Mouse (Mus musculus): ENCODE results near the gene Shbg.

Gene Shbg

DNA sequence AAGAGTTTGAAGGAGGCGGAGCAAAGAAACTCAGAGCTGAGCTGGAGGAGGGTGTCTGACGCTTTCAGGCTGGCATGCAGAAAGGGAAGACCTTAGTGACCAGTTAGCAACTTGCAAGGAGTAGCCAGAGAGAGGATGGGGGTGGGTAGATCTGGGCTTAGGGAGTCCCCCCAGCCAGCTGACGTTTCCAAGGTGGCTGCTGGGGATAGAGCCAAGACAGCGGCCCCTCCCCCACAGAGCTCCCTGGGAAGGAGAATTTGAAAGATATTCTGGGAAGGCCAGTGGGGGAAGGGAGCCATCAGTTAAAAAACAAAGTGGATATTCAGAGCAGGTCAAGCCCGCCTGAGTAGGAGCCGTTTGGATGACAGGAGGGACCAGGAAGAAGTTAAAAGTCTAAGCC, 17.6 kb downstream of the Shbg start:
- WGBS = 25% methylated on average over 6 of the region's 6 CpGs

- 50% methylated on average over 9 of the region's 9 CpGs for WGBS
Measured at GRCm38 (mm10) chr11:69599436-69599835, 18.3 kb downstream of the Shbg start.

DNA sequence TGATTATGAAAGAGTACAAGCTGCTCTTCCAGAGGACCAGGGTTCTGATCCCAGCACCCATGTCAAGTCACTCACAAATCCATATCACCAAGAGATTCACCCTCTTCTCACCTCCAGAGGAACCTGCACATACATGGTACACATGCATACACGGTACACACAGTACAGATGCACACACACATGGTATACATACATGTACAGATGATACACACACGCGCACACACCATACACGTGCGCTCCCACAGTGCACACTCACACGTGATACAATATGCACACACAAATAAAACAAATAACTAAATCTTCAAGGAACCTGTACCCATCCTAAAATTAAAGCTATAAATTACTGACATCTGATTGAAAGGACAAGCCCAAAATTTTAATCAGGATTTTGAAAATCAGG, 22.9 kb downstream of the Shbg start:
- 95% methylated on average over 6 of the region's 6 CpGs for WGBS

GRCm38 (mm10) chr11:69592799-69593198, 24.9 kb downstream of the Shbg start:
- WGBS = 73% methylated on average over 4 of the region's 4 CpGs

- WGBS = 40% methylated on average over 7 of the region's 7 CpGs
Measured at GRCm38 (mm10) chr11:69591899-69592637, 25.6 kb downstream of the Shbg start.

DNA sequence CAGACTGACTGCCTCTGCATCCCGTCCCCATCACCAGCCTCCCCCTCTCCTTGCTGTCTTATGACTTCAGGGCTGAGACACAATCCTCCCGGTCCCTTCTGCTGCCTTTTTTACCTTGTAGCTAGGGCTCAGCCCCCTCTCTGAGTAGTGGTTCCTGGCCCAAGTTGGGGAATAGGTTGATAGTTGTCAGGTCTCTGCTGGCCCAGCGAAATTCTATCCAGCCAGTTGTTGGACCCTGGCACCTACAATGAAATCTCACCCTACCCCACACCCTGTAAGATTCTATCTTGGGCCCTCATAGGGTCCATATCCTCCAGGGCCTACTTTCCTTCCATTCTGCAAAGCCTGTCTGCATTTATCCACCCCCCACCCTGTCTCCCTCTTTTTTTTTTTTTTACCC, 26.3 kb downstream of the Shbg start:
- WGBS = 82% methylated on average over 3 of the region's 3 CpGs

GRCm38 (mm10) chr11:69590622-69591021, 27.1 kb downstream of the Shbg start:
- WGBS = 90% methylated on average over 8 of the region's 8 CpGs

- 93% methylated on average over 22 of the region's 22 CpGs for WGBS
Measured at GRCm38 (mm10) chr11:69589207-69589834, 28.4 kb downstream of the Shbg start.

DNA sequence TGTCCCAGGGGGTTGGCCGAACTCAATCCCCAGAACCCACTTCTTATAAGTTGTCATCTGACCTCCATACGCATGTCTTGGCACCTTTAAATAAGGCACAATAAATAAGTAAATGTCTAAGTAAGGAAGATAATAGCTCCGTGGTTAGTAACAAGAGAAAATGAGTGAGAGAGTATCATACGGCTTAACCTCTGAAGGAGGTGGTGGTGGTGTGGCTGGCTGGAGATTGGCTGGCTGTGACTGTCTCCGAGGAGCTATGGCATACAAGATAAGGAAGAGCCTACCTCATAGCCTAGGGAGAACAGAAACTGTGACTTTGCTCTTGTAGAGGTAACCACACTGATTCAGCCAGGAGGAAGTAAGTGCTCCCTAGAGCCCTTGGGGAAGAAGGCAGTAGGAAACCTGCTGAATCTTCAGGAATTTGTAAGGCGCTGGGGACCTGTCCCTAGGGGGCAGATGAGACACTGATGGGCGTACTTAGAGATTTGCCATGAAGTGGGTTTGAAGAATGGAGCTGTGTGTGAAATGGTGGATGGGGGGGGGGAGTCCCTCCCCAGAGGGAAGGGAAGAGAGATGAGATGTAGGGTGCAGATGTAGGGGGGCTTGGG, 31.9 kb downstream of the Shbg start:
- WGBS = 81% methylated on average over 7 of the region's 7 CpGs

DNA sequence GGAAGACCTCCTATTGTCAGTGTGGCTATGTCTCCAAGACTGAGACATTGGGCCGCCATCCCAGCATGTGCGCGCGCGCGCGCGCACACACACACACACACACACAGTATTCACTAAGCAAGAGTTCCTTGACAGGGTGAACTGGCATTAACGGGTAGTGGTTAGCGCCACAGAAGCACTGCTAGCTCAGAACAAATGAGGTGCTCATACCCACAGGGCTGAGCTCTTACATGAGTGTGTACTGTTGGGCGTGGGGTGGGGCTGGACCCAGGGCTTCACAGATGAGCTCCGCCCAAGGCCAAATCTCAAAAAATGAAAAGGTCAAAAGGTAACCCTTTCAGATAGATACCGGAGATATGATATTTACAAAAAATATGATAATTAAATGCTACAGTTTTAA, 32.8 kb downstream of the Shbg start:
- 90% methylated on average over 13 of the region's 13 CpGs for WGBS

- WGBS = 81% methylated on average over 7 of the region's 7 CpGs
Measured at GRCm38 (mm10) chr11:69584008-69584407, 33.7 kb downstream of the Shbg start.

DNA sequence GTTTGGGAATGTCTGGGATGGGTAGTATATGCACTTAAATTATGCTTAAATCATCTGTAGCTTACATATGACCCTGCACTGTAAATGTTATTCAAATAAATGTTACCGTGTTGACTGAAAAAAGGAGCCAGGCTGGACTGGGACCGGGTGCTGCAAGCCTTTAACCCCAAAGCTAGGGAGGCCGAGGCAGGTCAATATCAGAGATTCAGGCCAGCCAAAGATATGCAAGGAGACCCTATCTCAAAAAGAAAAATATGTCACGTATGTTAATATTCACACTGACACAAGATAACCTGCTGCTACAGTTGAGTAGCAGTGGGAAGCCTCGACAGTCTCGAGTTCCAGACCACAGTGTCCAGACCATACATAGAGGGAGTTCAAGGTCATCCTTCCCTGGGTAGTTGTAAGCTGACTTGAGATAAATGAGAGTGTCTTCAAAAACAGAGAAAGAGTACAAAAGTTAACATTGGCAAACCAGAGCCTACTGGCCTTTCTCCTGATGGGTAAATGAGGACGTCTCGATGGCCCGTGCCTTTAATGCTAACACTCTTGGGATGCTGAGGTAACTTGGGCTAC, 35.4 kb downstream of the Shbg start:
- 67% methylated on average over 9 of the region's 9 CpGs for WGBS

GRCm38 (mm10) chr11:69581814-69582213, 35.9 kb downstream of the Shbg start:
- 1% methylated on average over 8 of the region's 8 CpGs for WGBS

DNA sequence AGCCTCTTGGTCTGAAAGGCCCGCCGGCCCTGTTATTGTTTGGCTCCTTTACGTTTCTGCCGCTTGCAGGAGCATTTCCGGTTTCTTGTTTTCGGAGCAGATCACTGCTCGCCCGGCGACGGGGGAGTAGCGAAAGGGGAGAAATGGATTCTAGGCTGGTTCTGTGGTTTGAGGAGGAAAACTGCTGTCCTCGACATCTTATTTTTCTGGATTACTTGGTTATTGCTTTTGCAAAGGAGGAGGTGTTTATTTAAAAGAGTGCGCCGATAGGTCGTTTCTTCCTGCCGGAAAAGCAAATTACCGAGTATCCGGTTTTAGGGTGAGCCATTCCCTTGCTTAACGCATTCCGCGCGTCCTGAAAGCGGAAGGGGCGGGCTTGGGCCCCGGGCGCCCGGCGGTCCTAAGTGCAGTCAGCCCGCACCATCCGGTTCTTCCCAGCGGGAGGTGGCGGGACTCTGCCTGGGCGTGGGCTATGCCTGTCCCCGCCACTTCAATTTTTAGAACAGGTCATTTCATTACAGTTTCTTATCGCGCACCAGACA, 36.5 kb downstream of the Shbg start:
- WGBS = under 1% methylated on average over 36 of the region's 36 CpGs

GRCm38 (mm10) chr11:69580572-69581146, 37.0 kb downstream of the Shbg start:
- WGBS = under 1% methylated on average over 25 of the region's 25 CpGs

DNA sequence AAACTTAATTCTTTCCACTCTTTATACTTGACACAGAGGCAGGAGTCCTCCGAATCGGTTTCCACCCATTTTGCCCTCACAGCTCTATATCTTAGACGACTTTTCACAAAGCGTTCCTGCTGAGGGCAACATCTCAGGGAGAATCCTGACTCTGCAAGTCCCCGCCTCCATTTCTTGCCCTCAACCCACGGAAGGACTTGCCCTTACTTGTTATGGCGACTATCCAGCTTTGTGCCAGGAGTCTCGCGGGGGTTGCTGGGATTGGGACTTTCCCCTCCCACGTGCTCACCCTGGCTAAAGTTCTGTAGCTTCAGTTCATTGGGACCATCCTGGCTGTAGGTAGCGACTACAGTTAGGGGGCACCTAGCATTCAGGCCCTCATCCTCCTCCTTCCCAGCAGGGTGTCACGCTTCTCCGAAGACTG, 37.6 kb downstream of the Shbg start, which contains the start of the genes Wrap53 and Trp53:
TSS of gene Wrap53 (minus strand) at position 165 of the 424 bp plus-strand sequence.
TSS of gene Trp53 (plus strand) at position 269 of the 424 bp plus-strand sequence.
- WGBS = 0% methylated on average over 13 of the region's 13 CpGs

GRCm38 (mm10) chr11:69579128-69580017, 38.3 kb downstream of the Shbg start:
- under 1% methylated on average over 39 of the region's 39 CpGs for WGBS

DNA sequence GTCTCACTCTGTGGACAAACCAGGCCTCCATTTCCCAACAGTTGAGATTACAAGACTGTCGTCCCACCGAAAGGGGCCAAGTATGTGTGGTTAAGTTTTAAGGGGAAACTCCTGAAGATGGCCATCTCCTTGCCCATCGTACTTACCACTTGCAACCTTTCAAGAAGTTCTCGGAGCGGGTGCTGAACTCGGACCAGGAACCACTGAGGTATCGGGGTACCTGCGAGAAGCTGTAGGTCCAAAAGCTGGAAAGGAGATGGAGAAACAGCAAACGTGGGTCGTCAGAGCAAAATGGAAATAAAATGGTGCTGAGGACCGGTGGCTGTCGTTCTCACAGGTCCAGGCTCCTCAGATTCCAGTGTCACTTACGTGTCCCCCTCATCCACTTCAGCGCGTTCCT, 39.4 kb downstream of the Shbg start:
- 13% methylated on average over 15 of the region's 15 CpGs for WGBS

DNA sequence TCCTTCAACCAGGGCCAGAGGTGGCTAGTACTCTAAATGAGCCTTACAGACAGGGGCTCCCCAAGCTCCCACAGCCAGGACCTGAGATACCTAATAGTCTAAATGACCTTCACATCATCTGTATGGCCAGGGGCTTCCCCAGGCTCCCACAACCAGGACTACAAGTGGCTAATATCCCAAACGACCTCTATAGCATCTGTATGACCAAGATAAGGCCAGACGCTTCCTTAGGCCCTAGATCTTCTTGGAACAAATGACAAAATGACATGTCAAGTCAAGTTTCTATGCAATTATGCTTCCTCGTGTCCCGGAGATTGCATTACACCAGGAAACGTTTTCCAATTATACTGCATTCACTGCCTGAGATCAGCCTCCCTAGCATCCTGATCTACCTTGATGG, 41.4 kb downstream of the Shbg start:
- 74% methylated on average over 5 of the region's 5 CpGs for WGBS

GRCm38 (mm10) chr11:69575220-69575619, 42.5 kb downstream of the Shbg start:
- WGBS = 50% methylated on average over 3 of the region's 3 CpGs

- WGBS = 62% methylated on average over 8 of the region's 8 CpGs
Measured at GRCm38 (mm10) chr11:69565131-69565530, 52.6 kb downstream of the Shbg start.

All from cerebral cortex, adult 2 months (tissue).